ENCODE assay signal across 18 mouse cellular contexts in genomic region chr14:23610054-23610453, GRCm38 (mm10).
"Had no signal": no experiment of that assay in that cellular context is flagged by ENCODE, and none has a peak within 500 bp of the region (broad histone marks: within the 10 kb centered on the region; RNA-seq: fewer than 3 reads in every experiment).

No protein-coding gene starts in this region.

- H3K9me3 ChIP-seq: midbrain, embryonic 10.5 days; midbrain, embryonic 12.5 days; neural tube, embryonic 13.5 days; neural tube, embryonic 15.5 days had no signal

- H3K27ac ChIP-seq: midbrain, embryonic 10.5 days; midbrain, embryonic 12.5 days; neural tube, embryonic 13.5 days; neural tube, embryonic 15.5 days had no signal

- H3K36me3 ChIP-seq: midbrain, embryonic 10.5 days; midbrain, embryonic 12.5 days; neural tube, embryonic 13.5 days; neural tube, embryonic 15.5 days had no signal

- H3K4me1 ChIP-seq: midbrain, embryonic 12.5 days; neural tube, embryonic 13.5 days; neural tube, embryonic 15.5 days had no signal

- DNase-seq: lung, adult 18-20 months; lung, embryonic 14.5 days; lung, postnatal 10 days; lung, postnatal 4 days; midbrain, embryonic 14.5 days; retina, postnatal 1 day; right cerebral cortex, adult 18-20 months; right cerebral cortex, postnatal 14 days; right cerebral cortex, postnatal 4 days; spleen, adult 18-20 months; thymus, adult 18-20 months; thymus, postnatal 25 days; thymus, postnatal 4 days had no signal

- H3K9ac ChIP-seq: lung, embryonic 14.5 days; midbrain, embryonic 12.5 days; neural tube, embryonic 13.5 days; neural tube, embryonic 15.5 days had no signal

- H3K4me3 ChIP-seq: midbrain, embryonic 10.5 days; midbrain, embryonic 12.5 days; myocyte; neural tube, embryonic 13.5 days; neural tube, embryonic 15.5 days had no signal
